Mouse (Mus musculus): ENCODE data around the gene Sfxn1.

The Sfxn1 gene

DNA sequence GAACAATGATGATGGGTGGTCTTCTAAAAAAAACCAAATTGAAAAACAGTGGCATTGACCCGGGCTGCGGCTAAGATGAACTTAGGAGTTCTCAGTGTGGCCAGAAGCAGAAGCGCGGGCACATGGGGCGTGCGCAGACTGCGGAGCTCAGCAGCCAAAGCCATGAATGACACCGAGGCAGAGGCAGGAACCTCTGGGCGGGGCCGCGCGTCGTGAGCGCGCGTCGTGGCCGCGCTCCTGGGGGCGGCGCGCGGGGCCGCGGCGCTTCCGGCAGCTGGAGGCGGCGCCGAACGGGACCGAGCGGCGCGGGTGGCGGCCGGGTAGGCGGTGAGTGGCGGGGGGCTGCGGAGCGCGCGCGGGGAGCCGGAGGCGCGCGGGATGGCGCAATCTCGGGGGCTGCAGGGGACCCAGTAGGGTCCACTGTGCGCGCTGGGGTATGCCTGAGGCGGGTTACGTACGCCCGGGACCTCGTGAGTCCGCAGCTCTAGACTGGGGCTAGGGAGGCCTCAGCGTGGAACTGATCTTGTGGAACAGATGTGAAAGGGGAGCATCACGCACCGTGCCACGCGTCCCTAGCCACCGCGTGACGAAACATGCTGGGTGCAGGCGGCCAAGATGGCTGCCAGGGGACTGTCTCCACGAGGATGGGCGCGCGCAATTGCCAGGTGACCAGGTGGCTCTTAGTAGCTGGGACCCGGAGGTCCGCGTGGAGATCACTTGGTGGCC is at the start of gene Sfxn1:
Sfxn1 (plus strand) TSS at position 264 of the 726 bp plus-strand sequence.
- peak; percentile 83 for DNase-seq

DNA sequence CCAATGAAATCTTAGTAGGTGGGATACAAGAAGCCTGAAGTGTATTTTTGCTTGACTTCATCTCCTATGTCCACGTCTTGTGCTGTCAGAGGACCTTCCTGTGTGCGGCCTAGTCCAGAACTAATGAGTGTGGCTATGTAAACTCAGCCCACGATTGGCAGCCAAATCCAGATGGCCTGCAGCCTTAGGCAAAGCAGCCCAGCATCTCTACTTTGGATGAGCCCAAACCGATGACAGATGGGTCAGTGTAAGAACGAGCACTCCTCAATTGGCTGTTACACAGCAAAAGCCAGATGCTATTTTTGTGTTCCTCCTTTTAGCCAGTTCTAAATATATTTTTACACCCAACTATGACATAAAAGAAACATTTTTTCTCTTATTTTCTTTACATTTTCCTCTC is 48.4 kb upstream of the Sfxn1 start:
- DNase-seq = no peak

- no peak for DNase-seq
These were observed 44.6 kb upstream of the Sfxn1 start for GRCm38 (mm10) chr13:54027079-54027478.

DNA sequence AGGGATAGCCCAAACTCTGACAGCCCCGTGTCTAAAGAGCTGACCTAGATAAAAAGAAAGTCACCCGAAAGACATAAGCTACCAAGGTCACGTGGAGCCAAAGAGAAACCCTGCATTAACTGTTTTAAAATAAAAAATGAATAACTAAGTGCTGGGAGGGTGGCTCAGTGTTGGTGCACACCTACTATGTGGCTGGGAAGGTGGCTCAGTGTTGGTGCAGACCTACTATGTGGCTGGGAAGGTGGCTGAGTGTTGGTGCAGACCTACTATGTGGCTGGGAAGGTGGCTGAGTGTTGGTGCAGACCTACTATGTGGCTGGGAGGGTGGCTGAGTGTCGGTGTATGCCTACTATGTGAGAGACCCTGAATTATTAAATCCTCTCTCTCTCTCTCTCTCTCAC is 38.0 kb upstream of the Sfxn1 start:
- no peak for DNase-seq

- DNase-seq = peak; percentile 19
These were observed 36.1 kb upstream of the Sfxn1 start for GRCm38 (mm10) chr13:54035541-54035940.

- DNase-seq = no peak
These were observed 33.7 kb upstream of the Sfxn1 start for GRCm38 (mm10) chr13:54037936-54038335.

- DNase-seq = no peak
These were observed 31.4 kb upstream of the Sfxn1 start for GRCm38 (mm10) chr13:54040256-54040655.

GRCm38 (mm10) chr13:54048679-54049352 is 22.9 kb upstream of the Sfxn1 start:
- DNase-seq = no peak

GRCm38 (mm10) chr13:54051641-54052040 is 20.0 kb upstream of the Sfxn1 start:
- no peak for DNase-seq

DNA sequence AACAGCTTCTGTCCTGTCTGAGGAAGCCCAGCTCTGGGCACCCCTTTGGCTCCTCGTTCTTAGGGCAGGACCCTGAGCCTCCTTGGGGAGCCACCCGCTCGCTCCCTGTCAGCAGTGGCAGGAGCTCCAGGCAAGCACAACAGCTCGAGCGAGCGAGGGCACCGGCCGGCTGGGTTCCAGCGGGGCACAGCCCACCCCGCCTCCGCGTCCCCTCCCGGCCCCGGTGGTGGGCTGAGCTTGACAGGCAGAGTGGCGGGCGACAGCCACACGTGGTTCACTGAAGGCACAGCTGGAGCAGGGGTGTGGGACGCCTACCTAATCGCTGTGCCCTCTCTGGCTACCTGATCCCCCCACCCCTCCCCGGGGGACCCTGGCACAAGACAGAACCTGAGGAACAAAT is 16.7 kb upstream of the Sfxn1 start:
- DNase-seq = no peak

DNA sequence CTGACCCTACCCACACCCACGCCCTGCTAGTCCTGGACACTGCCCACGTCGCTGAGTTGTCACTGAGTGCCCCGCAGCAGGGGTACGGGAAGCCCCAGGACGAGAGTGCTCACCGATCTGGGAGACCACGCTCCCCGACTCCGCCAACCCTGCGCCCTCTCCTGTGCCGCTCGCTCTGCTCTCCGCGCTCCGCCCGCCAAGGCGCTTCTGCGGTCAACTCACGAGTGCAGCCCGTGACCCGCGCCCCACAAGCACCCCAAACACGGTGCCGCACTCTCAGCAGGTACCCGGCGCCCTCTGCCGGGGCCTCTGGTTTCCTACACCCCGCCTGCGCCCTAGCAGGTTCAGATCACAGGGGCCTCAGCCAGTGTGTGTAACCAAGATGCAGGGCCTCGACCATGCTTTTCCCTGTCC is 16.2 kb upstream of the Sfxn1 start, which contains the start of gene Drd1:
Drd1 (minus strand) TSS at position 258 of the 414 bp plus-strand sequence.
- DNase-seq = peak; percentile 62

GRCm38 (mm10) chr13:54062068-54062467 is 9.6 kb upstream of the Sfxn1 start:
- no peak for DNase-seq

DNA sequence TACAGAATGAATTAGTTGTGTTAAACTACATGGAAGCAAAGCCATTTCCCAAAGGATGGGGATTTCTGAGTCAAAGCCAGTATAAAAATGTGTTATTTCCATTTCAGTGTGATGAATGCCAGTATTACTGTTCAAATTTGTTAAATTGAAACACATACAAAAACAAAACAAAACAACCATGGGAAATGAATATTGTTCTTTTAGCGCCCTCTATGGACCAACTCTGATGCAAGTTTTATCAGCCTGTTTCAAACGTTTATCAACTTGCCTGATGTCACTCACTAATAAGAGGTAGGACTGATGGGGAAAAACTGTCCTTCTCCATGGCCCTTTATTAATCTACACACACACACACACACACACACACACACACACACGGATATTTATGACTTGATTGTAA is 8.4 kb upstream of the Sfxn1 start:
- DNase-seq = no peak

DNA sequence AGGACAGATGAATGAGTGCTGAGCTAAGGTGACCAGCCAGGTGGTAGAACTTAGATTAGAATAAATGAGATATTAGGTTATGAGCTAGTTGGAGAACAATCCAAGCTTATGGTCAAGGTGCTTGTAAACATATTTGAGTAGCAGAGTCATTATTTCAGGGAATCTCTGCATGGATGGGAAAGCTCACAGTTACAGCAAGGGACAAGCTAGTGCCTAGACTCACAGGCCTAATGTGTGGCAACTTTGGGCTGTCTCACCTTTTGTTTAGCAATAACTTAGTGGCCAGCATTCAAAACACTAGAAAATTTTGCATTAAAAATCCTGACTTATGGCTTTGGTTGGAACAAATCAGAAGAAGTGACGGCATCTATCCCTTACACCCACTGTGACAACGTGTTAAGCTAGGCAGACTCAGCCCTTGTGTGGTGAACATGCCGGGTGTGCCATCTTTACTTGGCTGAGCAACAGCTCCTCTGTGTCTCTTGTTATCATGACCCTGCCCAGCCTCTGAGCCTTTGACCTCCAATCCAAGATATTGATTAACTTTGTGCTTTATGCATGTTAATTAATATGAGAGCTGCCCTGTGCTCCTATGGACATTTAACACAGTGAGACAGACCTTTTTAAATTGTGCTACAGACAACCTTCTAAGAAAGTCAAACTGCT is 5.5 kb upstream of the Sfxn1 start:
- no peak for DNase-seq

DNA sequence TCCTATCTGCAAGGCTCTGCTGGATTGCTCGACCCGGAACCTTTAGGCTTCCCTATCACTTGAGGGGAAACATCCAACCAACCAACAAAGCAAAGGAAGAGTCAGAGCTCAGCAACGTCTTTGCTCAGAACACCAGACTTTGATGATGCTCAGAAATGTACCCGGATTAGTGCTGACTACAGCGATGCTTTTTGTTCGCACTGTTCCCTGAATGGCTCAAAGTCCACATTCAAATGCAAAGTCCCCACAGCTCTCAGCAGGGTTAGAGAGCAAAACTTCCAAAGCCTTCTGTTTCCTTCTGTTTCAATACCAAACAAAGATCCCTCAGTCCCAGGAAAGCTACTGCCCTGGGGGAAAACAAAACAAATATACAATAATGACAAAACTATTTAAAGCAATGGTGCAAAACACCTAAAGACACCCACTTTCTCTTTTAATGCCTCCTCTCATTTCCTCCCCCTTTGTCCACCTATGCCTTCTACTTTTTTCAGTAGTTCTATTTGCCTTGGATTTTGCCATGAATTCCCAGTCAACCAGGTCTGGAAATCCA is 4.0 kb upstream of the Sfxn1 start:
- no peak for DNase-seq

DNA sequence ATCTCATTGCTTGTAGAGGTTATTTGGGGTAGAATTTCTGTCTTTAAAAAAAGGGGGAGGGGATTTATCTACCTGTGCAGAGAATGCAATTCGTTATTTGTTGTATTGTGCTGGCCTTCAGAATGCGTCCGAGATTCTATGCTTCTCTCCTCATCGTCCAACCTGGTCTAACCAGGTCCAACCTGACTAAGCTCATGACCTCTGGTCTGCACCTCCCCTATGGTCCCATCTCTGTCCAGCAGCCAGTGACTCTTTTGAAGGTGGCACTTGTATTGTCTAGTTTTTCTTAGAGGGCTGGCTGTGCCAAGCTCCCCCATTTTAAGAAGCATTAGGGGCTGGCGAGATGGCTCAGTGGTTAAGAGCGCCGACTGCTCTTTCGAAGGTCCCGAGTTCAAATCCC is 658 bp upstream of the Sfxn1 start:
- DNase-seq = no peak

DNA sequence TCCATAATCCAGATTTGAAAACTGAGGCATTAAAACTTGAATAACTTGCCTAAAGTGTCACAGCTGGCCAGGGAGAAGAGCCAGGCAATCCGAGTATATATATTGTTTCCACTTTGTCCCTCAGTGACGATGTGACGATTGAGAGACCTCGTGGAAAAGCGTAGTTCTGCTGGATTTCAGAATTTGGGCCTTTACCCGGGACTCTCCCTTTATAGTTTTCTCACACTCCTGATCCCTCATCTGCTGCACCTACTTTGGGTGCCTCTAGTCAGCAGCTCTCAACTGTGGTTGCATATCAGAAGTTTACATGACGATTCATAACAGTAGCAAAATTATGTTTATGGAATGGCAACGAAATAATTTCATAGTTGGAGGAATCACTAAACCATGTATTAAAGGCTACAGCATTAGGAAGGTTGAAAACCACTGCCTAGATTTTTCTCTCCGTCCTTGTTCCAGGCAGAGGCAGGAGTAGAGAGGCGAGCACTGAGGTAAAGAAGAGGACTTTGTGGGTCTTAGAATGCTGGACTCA is 923 bp downstream of the Sfxn1 start:
- no peak for DNase-seq

GRCm38 (mm10) chr13:54073066-54073465 is 1.4 kb downstream of the Sfxn1 start:
- peak; percentile 42 for DNase-seq

- DNase-seq = no peak
These were observed 1.8 kb downstream of the Sfxn1 start for GRCm38 (mm10) chr13:54073491-54073890.

DNA sequence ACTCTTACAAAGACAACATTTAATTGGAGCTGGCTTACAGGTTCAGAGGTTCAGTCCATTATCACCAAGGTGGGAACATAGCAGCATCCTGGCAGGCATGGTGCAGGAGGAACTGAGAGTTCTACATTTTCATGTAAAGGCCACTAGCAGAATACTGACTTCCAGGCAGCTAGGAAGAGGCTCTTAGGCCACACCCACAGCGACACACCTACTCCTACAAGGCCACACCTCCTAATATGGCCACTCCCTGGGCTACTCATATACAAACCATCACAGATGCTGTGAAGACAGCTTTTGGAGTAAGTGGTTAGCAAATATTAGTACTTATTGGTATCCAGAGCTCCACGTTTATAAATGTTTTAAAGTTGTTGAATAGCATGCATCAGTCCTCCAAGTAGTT is 3.7 kb downstream of the Sfxn1 start:
- DNase-seq = peak; percentile 49

- no peak for DNase-seq
These were observed 4.4 kb downstream of the Sfxn1 start for GRCm38 (mm10) chr13:54076051-54076450.

DNA sequence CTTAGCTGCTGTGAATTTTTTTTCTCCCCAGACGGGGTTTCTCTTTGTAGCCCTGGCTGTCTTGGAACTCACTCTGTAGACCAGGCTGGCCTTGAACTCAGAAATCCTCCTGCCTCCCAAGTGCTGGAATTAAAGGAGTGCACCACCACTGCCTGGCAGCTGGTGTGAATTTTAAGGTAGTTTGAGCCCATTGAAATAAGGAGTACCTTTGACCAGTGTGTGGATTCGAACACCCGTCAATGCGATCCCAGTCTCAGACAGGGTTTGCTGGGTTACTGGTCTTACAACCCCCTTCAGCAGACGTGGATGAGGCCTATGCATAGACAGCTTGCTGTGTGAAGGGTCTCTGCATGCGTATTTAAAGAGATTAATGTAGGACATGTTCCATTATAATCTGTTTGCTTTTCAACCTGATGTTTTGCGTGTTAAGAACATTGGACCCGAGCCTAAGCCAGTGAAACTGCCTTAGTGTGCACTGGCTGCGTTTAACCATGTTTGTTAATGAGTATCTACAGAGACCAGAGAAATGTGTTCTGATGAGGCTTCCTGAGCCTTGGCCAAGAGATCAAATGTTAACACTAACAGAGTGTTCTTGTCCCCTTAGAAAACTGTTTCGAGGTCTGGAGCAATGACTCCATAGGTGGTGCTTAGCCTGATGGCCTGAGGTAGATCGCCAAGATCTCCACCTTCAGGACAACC is 5.2 kb downstream of the Sfxn1 start:
- no peak for DNase-seq

Data from liver (tissue).